Mouse (Mus musculus): ENCODE data around the gene Qrfp. TPM values are rescaled to one million over a fixed set of nuclear protein-coding genes. Genes with fewer than 3 reads are reported as not detected.
A peak's percentile ranks its signal among the peaks of the same experiment; 100 is the strongest.

Gene Qrfp
- polyA plus RNA-seq, 1 experiment from 2014 or later = 0.23 TPM

GRCm38 (mm10) chr2:31761115-31761531, 49.3 kb downstream of the Qrfp start:
- H3K4me1 ChIP-seq = peaks cover 52% of the 10 kb centered on the region
- DNase-seq (ENCODE audit: low spot score) = peak; percentile 55
- 5% methylated on average over 7 of the region's 7 CpGs for WGBS

GRCm38 (mm10) chr2:31760486-31760885, 49.9 kb downstream of the Qrfp start:
- 0% methylated on average over 1 of the region's 1 CpGs for WGBS
- Histone ChIP-seq H3K27me3 (ENCODE audit: low read depth, poor library complexity, severe bottlenecking) (no peaks in the 10 kb centered on the region), H3K4me3 (peak overlapping the region; percentile 92), H3K27ac (peak overlapping the region; percentile 100), H3K9me3 (replicated peaks) (no peaks in the 10 kb centered on the region), H3K4me1 (peaks cover 47% of the 10 kb centered on the region), H3K36me3 (peaks cover 20% of the 10 kb centered on the region)
- DNase-seq (ENCODE audit: low spot score) = peak; percentile 47

More at GRCm38 (mm10) chr2:31761115-31761531, 49.3 kb downstream of the Qrfp start:
- peak overlapping the region; percentile 92 for H3K4me3 ChIP-seq
- H3K27me3 ChIP-seq (ENCODE audit: low read depth, poor library complexity, severe bottlenecking) = no peaks in the 10 kb centered on the region
- H3K27ac ChIP-seq = peak overlapping the region; percentile 100
- peaks cover 21% of the 10 kb centered on the region for H3K36me3 ChIP-seq
- H3K9me3 ChIP-seq (replicated peaks) = no peaks in the 10 kb centered on the region

- H3K27me3 ChIP-seq (ENCODE audit: low read depth, poor library complexity, severe bottlenecking) = no peaks in the 10 kb centered on the region
- DNase-seq (ENCODE audit: low spot score) = peak; percentile 97
- under 1% methylated on average over 42 of the region's 42 CpGs for WGBS
- H3K4me3 ChIP-seq = peak overlapping the region; percentile 92
- H3K4me1 ChIP-seq = peaks cover 46% of the 10 kb centered on the region
- H3K36me3 ChIP-seq = peaks cover 16% of the 10 kb centered on the region
- peak overlapping the region; percentile 100 for H3K27ac ChIP-seq
- H3K9me3 ChIP-seq (replicated peaks) = no peaks in the 10 kb centered on the region
Measured at GRCm38 (mm10) chr2:31759751-31760460, 50.5 kb downstream of the Qrfp start.

- peak overlapping the region; percentile 92 for H3K4me3 ChIP-seq
- 86% methylated on average over 5 of the region's 5 CpGs for WGBS
- no peaks in the 10 kb centered on the region for H3K9me3 ChIP-seq (replicated peaks)
- H3K4me1 ChIP-seq = peaks cover 43% of the 10 kb centered on the region
- no peak for DNase-seq (ENCODE audit: low spot score)
- H3K36me3 ChIP-seq = peaks cover 15% of the 10 kb centered on the region
- peak overlapping the region; percentile 100 for H3K27ac ChIP-seq
- no peaks in the 10 kb centered on the region for H3K27me3 ChIP-seq (ENCODE audit: low read depth, poor library complexity, severe bottlenecking)
Measured at GRCm38 (mm10) chr2:31758966-31759365, 51.4 kb downstream of the Qrfp start.

GRCm38 (mm10) chr2:31757472-31757871, 52.9 kb downstream of the Qrfp start:
- H3K36me3 ChIP-seq = peaks cover 10% of the 10 kb centered on the region; the same call in 1 of the 2 replicates
- no peak for DNase-seq (ENCODE audit: low spot score)
- H3K9me3 ChIP-seq (replicated peaks) = no peaks in the 10 kb centered on the region
- H3K4me3 ChIP-seq = no peak overlapping the region
- no peak overlapping the region for H3K27ac ChIP-seq
- no peaks in the 10 kb centered on the region for H3K27me3 ChIP-seq (ENCODE audit: low read depth, poor library complexity, severe bottlenecking)
- peaks cover 31% of the 10 kb centered on the region for H3K4me1 ChIP-seq

Other genes starting within 250 kb of the Qrfp start
- gene Fubp3, start 237.9 kb downstream of the Qrfp start, polyA plus RNA-seq (2016; fragmentation: Nextera tagmentation; extraction: Ambion mirVana) = 84.1 and 92.1 TPM in 2 replicates
- gene Prdm12, start 170.5 kb downstream of the Qrfp start, polyA plus RNA-seq (2016; fragmentation: Nextera tagmentation; extraction: Ambion mirVana) = 0.10 TPM in 1 of 2 replicates, not detected in the other
- gene Exosc2, start 139.9 kb downstream of the Qrfp start, polyA plus RNA-seq (2016; fragmentation: Nextera tagmentation; extraction: Ambion mirVana) = 113 and 131 TPM in 2 replicates
- 65.0 and 70.5 TPM in 2 replicates for gene Abl1, start 122.2 kb downstream of the Qrfp start, polyA plus RNA-seq (2016; fragmentation: Nextera tagmentation; extraction: Ambion mirVana)
- gene Fibcd1, start 35.4 kb upstream of the Qrfp start, polyA plus RNA-seq (2016; fragmentation: Nextera tagmentation; extraction: Ambion mirVana) = 0.04 and 0.13 TPM in 2 replicates
- 0.15 and 0.16 TPM in 2 replicates for gene Lamc3, start 76.7 kb upstream of the Qrfp start, polyA plus RNA-seq (2016; fragmentation: Nextera tagmentation; extraction: Ambion mirVana)
- 107 and 120 TPM in 2 replicates for gene Aif1l, start 139.6 kb upstream of the Qrfp start, polyA plus RNA-seq (2016; fragmentation: Nextera tagmentation; extraction: Ambion mirVana)
- gene Nup214, start 163.9 kb upstream of the Qrfp start, polyA plus RNA-seq (2016; fragmentation: Nextera tagmentation; extraction: Ambion mirVana) = 114 and 122 TPM in 2 replicates

All from limb, embryonic 10.5 days (tissue).